Mouse (Mus musculus) heart, postnatal 10 days (tissue): ENCODE data around the gene Gm4216. TPM values are rescaled to one million over a fixed set of nuclear protein-coding genes. Genes with fewer than 3 reads are reported as not detected.
"Not testable (repeated sequence)": the region's sequence is repeated elsewhere in the genome, so short reads cannot be mapped to it uniquely, and the experiment has no call there.

Source experiments
- DNase-seq, 2 experiments: peaks; one replicate each; pipeline ENCODE4 v3.0.0; 2021
- intact Hi-C: fragments of 180-260 bp; cut with DNase I; formaldehyde crosslinking; loops from one replicate; pipeline ENCODE4 v1.15.1; 2025
- total RNA-seq, 2 experiments: library from RNA; stranded (reverse); gene quantifications; 2 replicates each; pipeline ENCODE4 v1.2.3; 2021

Gm4216 gene
- total RNA-seq = not detected

DNA sequence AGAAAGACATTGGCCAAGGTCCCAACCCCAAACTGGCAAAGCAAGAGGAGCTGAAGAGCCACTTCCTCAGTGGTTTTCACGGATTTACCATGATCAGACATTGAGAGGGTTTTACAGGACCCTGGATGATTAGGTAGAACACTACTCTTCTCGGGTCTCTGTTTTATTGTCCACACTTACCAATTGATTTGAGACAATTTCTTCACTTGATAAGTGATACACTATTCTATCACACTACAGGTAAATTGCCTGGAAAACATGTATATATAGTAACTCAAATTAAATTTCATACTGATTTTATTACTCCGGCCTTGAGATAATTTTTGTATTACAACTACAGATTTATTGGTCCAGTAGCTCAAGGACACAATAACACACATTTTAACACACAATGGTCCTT, at the start of gene Gm4216:
TSS of gene Gm4216 (minus strand) at position 101 of the 400 bp plus-strand sequence.
- DNase-seq, intact Hi-C loops: not testable (repeated sequence)

DNA sequence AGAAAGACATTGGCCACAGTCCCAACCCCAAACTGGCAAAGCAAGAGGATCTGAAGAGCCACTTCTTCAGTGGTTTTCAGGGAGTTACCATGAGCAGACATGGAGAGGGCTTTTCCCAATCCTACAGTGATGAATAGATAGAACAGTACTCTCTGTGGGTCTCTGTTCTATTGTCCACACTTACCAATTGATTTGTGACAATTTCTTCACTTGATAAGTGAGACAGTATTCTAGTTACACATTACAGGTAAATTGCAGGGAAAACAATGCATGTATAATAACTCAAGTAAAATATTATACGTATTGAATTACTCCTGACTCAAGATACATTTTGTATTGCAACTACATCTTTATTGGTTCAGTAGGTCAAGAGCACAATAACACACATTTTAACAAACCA, 47.6 kb upstream of the Gm4216 start, which contains the start of gene Gm8720:
TSS of gene Gm8720 (minus strand) at position 101 of the 400 bp plus-strand sequence.
- DNase-seq, intact Hi-C loops: not testable (repeated sequence)

DNA sequence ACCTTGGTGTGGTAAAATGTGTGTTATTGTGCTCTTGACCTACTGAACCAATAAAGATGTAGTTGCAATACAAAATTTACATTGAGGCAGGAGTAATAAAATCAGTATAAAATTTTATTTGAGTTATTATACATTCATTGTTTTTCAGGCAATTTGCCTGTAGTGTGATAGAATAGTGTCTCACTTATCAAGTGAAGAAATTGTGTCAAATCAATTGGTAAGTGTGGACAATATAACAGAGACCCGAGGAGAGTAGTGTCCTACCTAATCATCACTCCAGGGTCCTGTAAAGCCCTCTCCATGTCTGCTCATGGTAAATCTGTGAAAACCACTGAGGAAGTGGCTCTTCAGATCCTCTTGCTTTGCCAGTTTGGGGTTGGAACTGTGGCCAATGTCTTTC, 35.5 kb upstream of the Gm4216 start, which contains the start of gene Vmn1r163:
TSS of gene Vmn1r163 (plus strand) at position 301 of the 400 bp plus-strand sequence.
- intact Hi-C loops, DNase-seq: not testable (repeated sequence)

DNA sequence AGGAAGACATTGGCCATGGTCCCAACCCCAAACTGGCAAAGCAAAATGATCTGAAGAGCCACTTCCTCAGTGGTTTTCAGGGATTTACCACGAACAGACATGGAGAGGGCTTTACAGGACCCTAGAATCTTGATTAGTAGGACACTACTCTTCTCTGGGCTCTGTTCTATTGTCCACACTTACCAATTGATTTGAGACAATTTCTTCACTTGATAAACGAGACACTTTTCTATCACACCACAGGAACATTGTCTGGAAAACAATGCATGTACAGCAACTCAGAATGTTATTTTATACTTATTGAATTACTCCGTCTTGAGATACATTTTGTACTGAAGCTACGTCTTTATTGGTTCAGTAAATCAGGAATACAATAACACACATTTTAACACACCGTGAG, 35.1 kb downstream of the Gm4216 start, which contains the start of gene Gm4214:
TSS of gene Gm4214 (minus strand) at position 101 of the 400 bp plus-strand sequence.
- DNase-seq, intact Hi-C loops: not testable (repeated sequence)

Other genes with a start within 250 kb of the Gm4216 start
- not detected for gene Vmn1r158, start 229.1 kb downstream of the Gm4216 start, total RNA-seq
- gene Vmn1r159, start 176.3 kb downstream of the Gm4216 start, total RNA-seq = not detected
- gene Vmn1r160, start 148.7 kb downstream of the Gm4216 start, total RNA-seq = not detected
- not detected for gene Gm4214, start 35.2 kb downstream of the Gm4216 start, total RNA-seq
- gene Vmn1r163, start 35.6 kb upstream of the Gm4216 start, total RNA-seq = not detected
- gene Gm8720, start 47.5 kb upstream of the Gm4216 start, total RNA-seq = not detected
- gene Gm10662, start 124.6 kb upstream of the Gm4216 start, total RNA-seq = not detected
- gene Vmn1r165, start 197.4 kb upstream of the Gm4216 start, total RNA-seq = not detected
- not detected for gene Vmn1r166, start 231.8 kb upstream of the Gm4216 start, total RNA-seq